11 mouse cellular contexts compared by ENCODE assay signal in the genomic region with DNA sequence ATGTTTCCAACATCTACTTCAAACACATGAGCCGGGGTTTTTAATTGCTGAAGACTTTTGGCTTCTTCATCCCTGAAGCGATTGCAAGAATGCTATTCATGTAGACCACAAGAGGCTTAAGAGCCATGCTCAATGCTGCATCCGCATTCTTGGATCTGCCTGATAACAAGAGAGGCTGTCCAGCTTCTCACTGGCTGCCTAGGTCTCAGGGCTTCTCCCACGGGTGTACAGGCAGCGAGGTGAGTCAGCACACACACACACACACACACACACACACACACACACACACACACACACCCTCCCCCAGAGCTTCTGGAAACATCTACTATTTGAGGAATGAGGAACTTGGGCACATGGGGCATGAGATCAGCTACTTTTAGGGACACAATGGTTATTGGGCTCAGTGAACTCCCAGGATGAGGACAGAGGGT.
A peak's percentile ranks its signal among the peaks of the same experiment; 100 is the strongest.
DNase-seq lines count a peak whose midpoint lies in the region; ATAC-seq and TF ChIP-seq lines count a peak whose summit lies in the region.
"Had no signal": no experiment of that assay in that cellular context is flagged by ENCODE, and none has a peak within 500 bp of the region (broad histone marks: within the 10 kb centered on the region; RNA-seq: fewer than 3 reads in every experiment).

No protein-coding gene starts in this region.

- TF ChIP-seq CTCF in kidney, postnatal 0 days (IDR thresholded peaks at IDR 0.05; ENCODE audit: low read depth), result no peak

- no peak overlapping the region for H3K27ac ChIP-seq in liver, embryonic 12.5 days
- no peak overlapping the region for H3K27ac ChIP-seq in kidney, postnatal 0 days
- H3K27ac ChIP-seq in intestine, embryonic 15.5 days, result no peak overlapping the region
- H3K27ac ChIP-seq: hindbrain, embryonic 13.5 days; liver, embryonic 13.5 days; neural tube, embryonic 15.5 days had no signal

- no peaks in the 10 kb centered on the region for H3K9me3 ChIP-seq in liver, embryonic 12.5 days (replicated peaks)
- H3K9me3 ChIP-seq in kidney, postnatal 0 days (replicated peaks; ENCODE audit: low read length), result no peaks in the 10 kb centered on the region
- no peaks in the 10 kb centered on the region for H3K9me3 ChIP-seq in intestine, embryonic 15.5 days
- H3K9me3 ChIP-seq: hindbrain, embryonic 13.5 days; liver, embryonic 13.5 days; neural tube, embryonic 15.5 days had no signal

- H3K4me1 ChIP-seq in liver, embryonic 12.5 days, result no peaks in the 10 kb centered on the region
- no peaks in the 10 kb centered on the region; the same call in 1 of the 2 replicates for H3K4me1 ChIP-seq in kidney, postnatal 0 days (replicated peaks; ENCODE audit: insufficient read depth, low read length)
- H3K4me1 ChIP-seq in intestine, embryonic 15.5 days (replicated peaks), result no peaks in the 10 kb centered on the region
- H3K4me1 ChIP-seq: liver, embryonic 13.5 days had no signal

- H3K9ac ChIP-seq in liver, embryonic 12.5 days, result no peak overlapping the region
- no peak overlapping the region for H3K9ac ChIP-seq in kidney, postnatal 0 days (ENCODE audit: low read depth, low read length)
- H3K9ac ChIP-seq in intestine, embryonic 15.5 days, result no peak overlapping the region
- H3K9ac ChIP-seq: hindbrain, embryonic 13.5 days; liver, embryonic 13.5 days; neural tube, embryonic 15.5 days had no signal

- H3K4me3 ChIP-seq in liver, embryonic 12.5 days, result no peak overlapping the region
- no peak overlapping the region for H3K4me3 ChIP-seq in kidney, postnatal 0 days (replicated peaks; ENCODE audit: low read depth, low read length)
- no peak overlapping the region for H3K4me3 ChIP-seq in intestine, embryonic 15.5 days (replicated peaks)
- H3K4me3 ChIP-seq: hindbrain, embryonic 13.5 days; liver, embryonic 13.5 days; neural tube, embryonic 15.5 days had no signal

- H3K27me3 ChIP-seq in liver, embryonic 12.5 days (replicated peaks), result no peaks in the 10 kb centered on the region
- H3K27me3 ChIP-seq in kidney, postnatal 0 days (ENCODE audit: insufficient read depth, low read length), result no peaks in the 10 kb centered on the region
- H3K27me3 ChIP-seq in intestine, embryonic 15.5 days (replicated peaks), result no peaks in the 10 kb centered on the region
- H3K27me3 ChIP-seq: hindbrain, embryonic 13.5 days; liver, embryonic 13.5 days; neural tube, embryonic 15.5 days had no signal

- H3K36me3 ChIP-seq in liver, embryonic 12.5 days, result no peaks in the 10 kb centered on the region
- no peaks in the 10 kb centered on the region for H3K36me3 ChIP-seq in kidney, postnatal 0 days (ENCODE audit: insufficient read depth, low read length)
- no peaks in the 10 kb centered on the region for H3K36me3 ChIP-seq in intestine, embryonic 15.5 days
- H3K36me3 ChIP-seq: hindbrain, embryonic 13.5 days; liver, embryonic 13.5 days; neural tube, embryonic 15.5 days had no signal

- no peak for ATAC-seq in liver, embryonic 12.5 days
- no peak for ATAC-seq in kidney, postnatal 0 days (replicated peaks; ENCODE audit: low FRiP score, low read depth)
- ATAC-seq in intestine, embryonic 15.5 days, result no peak

- DNase-seq in liver, result peak; percentile 5
- peak; percentile 34 for DNase-seq in gastrocnemius, postnatal 25 days
- DNase-seq in kidney, postnatal 0 days (ENCODE audit: low spot score), result peak; percentile 79
- DNase-seq in skeletal muscle tissue, adult 2 months (ENCODE audit: low read depth, low spot score), result peak; percentile 54
- DNase-seq in thymus, postnatal 36 days, result no peak
- no peak for DNase-seq in cerebellum, postnatal 25 days
- DNase-seq: liver, embryonic 13.5 days had no signal

- 42% methylated on average over 5 of the region's 5 CpGs for WGBS in liver, embryonic 12.5 days (ENCODE audit: insufficient replicate concordance)
- 47% methylated on average over 5 of the region's 5 CpGs for WGBS in kidney, postnatal 0 days
- 65% methylated on average over 5 of the region's 5 CpGs for WGBS in intestine, embryonic 15.5 days

- no peak overlapping the region for H3K4me2 ChIP-seq in liver, embryonic 12.5 days
- H3K4me2 ChIP-seq in kidney, postnatal 0 days (ENCODE audit: low read length), result no peak overlapping the region; the same call in 1 of the 2 replicates
- H3K4me2 ChIP-seq in intestine, embryonic 15.5 days (replicated peaks), result no peak overlapping the region
- H3K4me2 ChIP-seq: hindbrain, embryonic 13.5 days; liver, embryonic 13.5 days; neural tube, embryonic 15.5 days had no signal

Comparison
In these comparisons a context has a peak if more than half of its experiments do, and no peak if none do; other contexts are left out.
1. DNase-seq: peak in liver (single experiment), gastrocnemius, postnatal 25 days (single experiment), kidney, postnatal 0 days (single experiment) and skeletal muscle tissue, adult 2 months (single experiment); none in thymus, postnatal 36 days (0 of 2) and cerebellum, postnatal 25 days (0 of 2).